Mouse (Mus musculus) left cerebral cortex, adult 2 months (tissue): ENCODE data around the gene Birc5. TPM values are rescaled to one million over a fixed set of nuclear protein-coding genes. Genes with fewer than 3 reads are reported as not detected.
A peak's percentile ranks its signal among the peaks of the same experiment; 100 is the strongest.

Experiments
- DNase-seq, 2 experiments: peaks; one replicate each; pipeline ENCODE4 v3.0.0; 2021 to 2022; ENCODE audit warnings: low spot score in 2 of 2, mixed read lengths in 1 of 2; ENCODE audit errors: extremely low spot score in 1 of 2
- H3K27ac ChIP-seq: fragments of 200-600 bp; 2 replicates; pipeline ENCODE4 v1.8.1; 2022
- H3K4me3 ChIP-seq: fragments of 200-600 bp; 2 replicates; pipeline ENCODE4 v1.8.1; 2022
- CTCF ChIP-seq: fragments of 200-600 bp; IDR thresholded peaks from 2 replicates; pipeline ENCODE4 v1.8.1; 2022; ENCODE audit warnings: antibody characterized with exemption, mild to moderate bottlenecking, moderate library complexity
- intact Hi-C: fragments of 180-260 bp; cut with DNase I; formaldehyde crosslinking; loops from one replicate; pipeline ENCODE4 v1.15.1; 2025
- total RNA-seq, 2 experiments: library from RNA; stranded (reverse); gene quantifications; 2 replicates each; pipeline ENCODE4 v1.2.3; 2021

Gene Birc5
- total RNA-seq, 2 experiments from 2014 or later, result 0.95 to 1.3 TPM

- DNase-seq, result no peak
- H3K4me3 ChIP-seq, result no peak overlapping the region
- TF ChIP-seq CTCF, result no peak
- intact Hi-C loops, result no loop called here
- H3K27ac ChIP-seq, result no peak overlapping the region
Observed at GRCm38 (mm10) chr11:117863174-117863856, 14.3 kb downstream of the Birc5 start.

GRCm38 (mm10) chr11:117864805-117865204 lies 15.8 kb downstream of the Birc5 start:
- H3K27ac ChIP-seq, result no peak overlapping the region

GRCm38 (mm10) chr11:117865988-117866387 lies 16.9 kb downstream of the Birc5 start:
- no peak overlapping the region for H3K4me3 ChIP-seq
- no peak for DNase-seq
- intact Hi-C loops, result no loop called here
- H3K27ac ChIP-seq, result no peak overlapping the region
- TF ChIP-seq CTCF, result no peak

More at GRCm38 (mm10) chr11:117864805-117865204, 15.8 kb downstream of the Birc5 start:
- no peak for TF ChIP-seq CTCF
- DNase-seq, result no peak
- H3K4me3 ChIP-seq, result no peak overlapping the region
- intact Hi-C loops, result no loop called here

- Histone ChIP-seq H3K27ac (peak overlapping the region; percentile 70), H3K4me3 (no peak overlapping the region)
- TF ChIP-seq CTCF, result peak; percentile 98
- intact Hi-C loops, result loop anchor here (1.0 to 10.0 kb wide), 4 partner anchors 100 to 354 kb away; partner anchors contain the start of gene Socs3
- peak; percentile 70 to 74 for DNase-seq
Observed at GRCm38 (mm10) chr11:117870688-117871365, 21.8 kb downstream of the Birc5 start.

GRCm38 (mm10) chr11:117871376-117871775 lies 22.3 kb downstream of the Birc5 start:
- TF ChIP-seq CTCF, result no peak
- H3K27ac ChIP-seq, result peak overlapping the region; percentile 70; the same call in 1 of the 2 replicates
- intact Hi-C loops, result loop anchor here (1.0 to 10.0 kb wide), 3 partner anchors 99 to 353 kb away; partner anchors contain the start of gene Socs3

GRCm38 (mm10) chr11:117871911-117872584 lies 23.0 kb downstream of the Birc5 start:
- no peak for TF ChIP-seq CTCF
- no peak overlapping the region for H3K27ac ChIP-seq
- H3K4me3 ChIP-seq, result no peak overlapping the region
- DNase-seq, result no peak
- intact Hi-C loops, result loop anchor here (1.0 to 10.0 kb wide), 3 partner anchors 99 to 353 kb away; partner anchors contain the start of gene Socs3

More at GRCm38 (mm10) chr11:117871376-117871775, 22.3 kb downstream of the Birc5 start:
- no peak overlapping the region for H3K4me3 ChIP-seq
- DNase-seq, result no peak

GRCm38 (mm10) chr11:117872861-117873608 lies 24.0 kb downstream of the Birc5 start, which contains the start of gene Tha1:
TSS of gene Tha1 (minus strand) at chr11:117873481.
- peak; percentile 76 to 79 for DNase-seq
- intact Hi-C loops, result loop anchor here (10.0 kb wide), 1 partner anchor 352 kb away; no protein-coding TSS in a partner anchor
- peak within 1 kb of the TSS; percentile 84 for H3K27ac ChIP-seq
- TF ChIP-seq CTCF, result no peak
- peak within 1 kb of the TSS; percentile 95 for H3K4me3 ChIP-seq

- intact Hi-C loops, result loop anchor here (10.0 kb wide), 1 partner anchor 350 kb away; no protein-coding TSS in a partner anchor
- no peak overlapping the region for H3K27ac ChIP-seq
Observed at GRCm38 (mm10) chr11:117874419-117874818, 25.4 kb downstream of the Birc5 start.

GRCm38 (mm10) chr11:117875681-117876080 lies 26.6 kb downstream of the Birc5 start:
- intact Hi-C loops, result loop anchor here (10.0 kb wide), 1 partner anchor 349 kb away; no protein-coding TSS in a partner anchor
- Histone ChIP-seq H3K27ac (no peak overlapping the region), H3K4me3 (no peak overlapping the region)
- no peak for TF ChIP-seq CTCF
- DNase-seq, result no peak

More at GRCm38 (mm10) chr11:117874419-117874818, 25.4 kb downstream of the Birc5 start:
- DNase-seq, result no peak
- TF ChIP-seq CTCF, result peak; percentile 45
- H3K4me3 ChIP-seq, result no peak overlapping the region

GRCm38 (mm10) chr11:117877917-117878745 lies 29.1 kb downstream of the Birc5 start:
- no peak for TF ChIP-seq CTCF
- intact Hi-C loops, result loop anchor here (10.0 kb wide), 1 partner anchor 347 kb away; no protein-coding TSS in a partner anchor
- Histone ChIP-seq H3K27ac (no peak overlapping the region; the same call in 1 of the 2 replicates), H3K4me3 (peak overlapping the region; percentile 11; the same call in 1 of the 2 replicates)
- DNase-seq, result no peak
